Mouse (Mus musculus) limb, embryonic 14.5 days (tissue): ENCODE data around the gene Sh3bp4. TPM values are rescaled to one million over a fixed set of nuclear protein-coding genes. Genes with fewer than 3 reads are reported as not detected.

Source experiments
- ATAC-seq: fragments of 200-750 bp; cut with Nextera tagmentation; 2 replicates; pipeline ENCODE4 v1.8.0; 2017; ENCODE audit warnings: low read depth, moderate number of reproducible peaks, moderate TSS enrichment; ENCODE audit not compliant: low FRiP score
- DNase-seq: peaks from one replicate; pipeline ENCODE4 v3.0.0-alpha.2; 2015; ENCODE audit warnings: low spot score
- H3K27ac ChIP-seq: fragments of 300-500 bp; sonication (generic); replicated peaks from 2 replicates; pipeline ENCODE4 v1.5.1; 2014; ENCODE audit warnings: low read depth, mild to moderate bottlenecking, low read length, moderate library complexity, mixed read lengths
- H3K27me3 ChIP-seq: fragments of 300-500 bp; sonication (generic); 2 replicates; pipeline ENCODE4 v1.6.1; 2014; ENCODE audit warnings: low read length, mixed read lengths; ENCODE audit not compliant: control insufficient read depth, insufficient read depth
- H3K36me3 ChIP-seq: fragments of 300-500 bp; sonication (generic); 2 replicates; pipeline ENCODE4 v1.6.1; 2014; ENCODE audit warnings: mild to moderate bottlenecking, low read length, moderate library complexity, mixed read lengths; ENCODE audit not compliant: control insufficient read depth, insufficient read depth
- H3K4me1 ChIP-seq: fragments of 300-500 bp; sonication (generic); 2 replicates; pipeline ENCODE4 v1.6.1; 2014; ENCODE audit warnings: antibody characterized with exemption, low read length, mixed read lengths; ENCODE audit not compliant: control insufficient read depth, insufficient read depth
- H3K4me2 ChIP-seq: fragments of 300-500 bp; sonication (generic); replicated peaks from 2 replicates; pipeline ENCODE4 v1.6.1; 2014; ENCODE audit warnings: low read depth, mild to moderate bottlenecking, low read length, moderate library complexity; ENCODE audit not compliant: severe bottlenecking
- H3K4me3 ChIP-seq: fragments of 300-500 bp; sonication (generic); replicated peaks from 2 replicates; pipeline ENCODE4 v1.5.1; 2014; ENCODE audit warnings: low read length
- H3K9ac ChIP-seq: fragments of 300-500 bp; sonication (generic); 2 replicates; pipeline ENCODE4 v1.6.1; 2014; ENCODE audit warnings: mild to moderate bottlenecking, low read depth, low read length, moderate library complexity; ENCODE audit not compliant: severe bottlenecking
- H3K9me3 ChIP-seq: fragments of 300-500 bp; sonication (generic); 2 replicates; pipeline ENCODE4 v1.6.1; 2016; ENCODE audit warnings: low read length; ENCODE audit not compliant: control insufficient read depth
- POLR2A ChIP-seq: fragments of 200-500 bp; IDR thresholded peaks from 2 replicates; pipeline ENCODE4 v1.8.0; 2012; ENCODE audit warnings: inconsistent platforms, mild to moderate bottlenecking, moderate library complexity, borderline replicate concordance; ENCODE audit not compliant: insufficient read depth, insufficient read length; ENCODE audit errors: extremely low read depth
- WGBS: fragments of 180-500 bp; shearing (Covaris S2); extraction: QIAGEN DNeasy Blood & Tissue Kit; methylation state at CpG from one replicate; pipeline ENCODE4 v1.1.7; 2014; 5-methylcytosine and 5-hydroxymethylcytosine counted together
- polyA plus RNA-seq, 2 experiments: library from polyadenylated mRNA; depleted of rRNA in 1 of 2; stranded (reverse) in 1 of 2; unstranded in 1 of 2; fragments of >200 nt; fragmentation: Nextera tagmentation in 1 of 2; extraction: Ambion mirVana in 1 of 2; gene quantifications; 2 replicates each; pipeline versions ENCODE4 v1.2.1 to v1.2.3; 2012 to 2014

Sh3bp4 gene
- polyA plus RNA-seq, 2 experiments = 20.4 to 20.8 TPM

DNA sequence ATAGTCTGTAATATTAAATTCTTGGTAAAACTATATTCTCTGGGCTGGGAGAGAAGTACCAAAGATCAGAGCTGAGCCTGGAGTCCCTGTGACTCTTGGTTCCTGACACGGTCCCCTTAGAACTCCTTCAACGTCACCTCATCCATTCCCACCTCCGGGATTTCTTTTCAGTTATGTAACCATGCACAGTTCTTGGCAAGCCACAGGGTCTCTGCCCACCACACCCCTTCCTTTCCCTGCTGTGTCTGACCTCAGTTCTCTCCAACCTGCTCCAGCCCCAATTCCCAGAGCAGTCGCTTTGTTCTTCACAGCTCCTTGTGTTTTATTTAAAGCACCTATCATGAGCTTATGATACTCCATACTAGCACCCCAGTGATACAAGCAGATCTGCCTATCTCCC lies 7.2 kb upstream of the Sh3bp4 start:
- H3K27me3 ChIP-seq = no peaks in the 10 kb centered on the region
- H3K4me1 ChIP-seq = no peaks in the 10 kb centered on the region
- no peak overlapping the region for H3K27ac ChIP-seq
- no peaks in the 10 kb centered on the region for H3K36me3 ChIP-seq
- DNase-seq (no peak), ATAC-seq (no peak)
- H3K9ac ChIP-seq = no peak overlapping the region
- no peak overlapping the region for H3K4me2 ChIP-seq
- no peak for TF ChIP-seq POLR2A
- no peak overlapping the region for H3K4me3 ChIP-seq
- 82% methylated on average over 4 of the region's 4 CpGs for WGBS
- peaks cover 5% of the 10 kb centered on the region for H3K9me3 ChIP-seq

DNA sequence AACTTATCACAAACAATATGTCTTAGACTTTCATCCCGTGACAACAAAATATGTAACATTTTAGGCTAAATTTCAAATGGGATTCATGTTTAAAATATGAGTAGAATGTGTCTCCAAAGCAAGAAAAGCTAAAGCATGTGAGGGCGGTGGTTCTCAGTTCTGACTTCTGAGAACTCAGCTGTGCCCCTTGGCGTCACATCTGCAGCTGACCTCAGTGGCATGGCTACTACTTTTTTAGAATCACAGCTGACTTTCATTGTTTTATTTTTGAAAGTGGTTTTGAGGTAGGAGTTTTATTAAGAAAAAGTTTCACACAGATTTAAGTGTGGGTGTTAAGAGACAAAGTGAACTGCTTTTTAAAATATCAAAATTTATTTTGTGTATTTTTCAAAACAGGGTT lies 6.4 kb upstream of the Sh3bp4 start:
- H3K27ac ChIP-seq = no peak overlapping the region
- TF ChIP-seq POLR2A = no peak
- H3K4me3 ChIP-seq = no peak overlapping the region
- H3K9me3 ChIP-seq = peaks cover 3% of the 10 kb centered on the region; the same call in 1 of the 2 replicates
- ATAC-seq = no peak
- H3K36me3 ChIP-seq = no peaks in the 10 kb centered on the region
- no peaks in the 10 kb centered on the region; the same call in 1 of the 2 replicates for H3K4me1 ChIP-seq
- no peak overlapping the region for H3K9ac ChIP-seq
- no peak overlapping the region for H3K4me2 ChIP-seq
- no peaks in the 10 kb centered on the region for H3K27me3 ChIP-seq
- WGBS = 83% methylated on average over 3 of the region's 3 CpGs
- no peak for DNase-seq

DNA sequence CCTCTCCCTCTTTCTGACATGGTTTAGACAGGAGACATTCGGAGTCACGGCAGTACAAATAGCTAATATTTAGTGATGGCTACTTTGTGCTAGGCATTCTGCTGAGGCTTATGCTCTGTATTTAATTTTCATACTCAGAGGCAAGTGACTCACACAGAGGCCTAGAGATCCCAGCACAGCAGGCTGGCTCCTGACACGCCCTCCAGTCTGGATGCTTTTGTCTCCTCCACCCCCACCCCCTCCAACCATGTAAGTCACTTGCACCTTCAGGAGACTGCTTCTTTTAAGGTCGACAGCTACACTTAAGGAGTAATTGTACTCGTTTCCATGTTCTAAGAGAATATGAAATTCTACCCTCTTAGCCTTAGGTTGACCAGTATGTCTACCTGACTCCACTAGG lies 1.4 kb upstream of the Sh3bp4 start:
- no peaks in the 10 kb centered on the region for H3K27me3 ChIP-seq
- no peak overlapping the region for H3K4me2 ChIP-seq
- TF ChIP-seq POLR2A = no peak
- DNase-seq = no peak
- no peak overlapping the region for H3K4me3 ChIP-seq
- H3K27ac ChIP-seq = no peak overlapping the region
- WGBS = 64% methylated on average over 5 of the region's 5 CpGs
- H3K36me3 ChIP-seq = no peaks in the 10 kb centered on the region
- no peaks in the 10 kb centered on the region for H3K9me3 ChIP-seq
- H3K4me1 ChIP-seq = peaks cover 17% of the 10 kb centered on the region
- H3K9ac ChIP-seq = no peak overlapping the region
- no peak for ATAC-seq

DNA sequence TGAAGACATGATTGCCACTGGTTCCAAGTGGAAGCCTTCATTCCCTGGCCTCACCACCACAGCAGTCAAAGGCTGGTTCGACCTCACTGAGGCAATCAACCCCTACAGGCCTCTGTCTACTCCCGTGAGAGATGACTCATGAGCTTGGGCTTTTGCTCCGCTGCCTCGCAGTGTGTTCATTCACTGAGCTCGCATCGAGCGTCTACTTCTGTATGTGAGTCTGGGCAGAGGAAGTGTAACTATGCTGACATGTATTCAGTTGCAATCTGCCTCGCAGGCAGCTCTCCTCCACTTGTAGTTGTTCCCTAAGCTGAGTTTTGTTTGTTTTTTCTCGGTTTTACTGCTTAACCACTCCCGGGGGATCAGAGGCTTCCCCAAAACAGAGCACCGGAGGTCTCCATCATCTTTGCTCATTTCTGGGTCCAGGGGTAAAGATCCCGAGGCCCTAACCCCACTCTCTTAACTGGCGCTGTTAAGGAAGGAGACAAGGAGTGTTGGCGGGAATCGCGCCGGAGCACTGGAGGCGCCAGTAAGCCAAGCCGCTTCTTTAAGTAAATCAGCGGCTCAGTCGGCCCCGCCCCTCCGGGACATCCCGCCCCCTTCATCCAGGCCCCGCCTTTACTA lies 624 bp upstream of the Sh3bp4 start:
- Histone ChIP-seq H3K27ac (peak overlapping the region; percentile 83), H3K27me3 (no peaks in the 10 kb centered on the region), H3K4me3 (peak overlapping the region; percentile 86), H3K4me1 (peaks cover 19% of the 10 kb centered on the region), H3K36me3 (no peaks in the 10 kb centered on the region), H3K9ac (peak overlapping the region; percentile 47), H3K4me2 (peak overlapping the region; percentile 48), H3K9me3 (no peaks in the 10 kb centered on the region)
- peak; percentile 88; the same call in 1 of the 2 replicates for TF ChIP-seq POLR2A
- under 1% methylated on average over 25 of the region's 25 CpGs for WGBS
- peak; percentile 72 for DNase-seq
- peak; percentile 13; the same call in 1 of the 2 replicates for ATAC-seq

DNA sequence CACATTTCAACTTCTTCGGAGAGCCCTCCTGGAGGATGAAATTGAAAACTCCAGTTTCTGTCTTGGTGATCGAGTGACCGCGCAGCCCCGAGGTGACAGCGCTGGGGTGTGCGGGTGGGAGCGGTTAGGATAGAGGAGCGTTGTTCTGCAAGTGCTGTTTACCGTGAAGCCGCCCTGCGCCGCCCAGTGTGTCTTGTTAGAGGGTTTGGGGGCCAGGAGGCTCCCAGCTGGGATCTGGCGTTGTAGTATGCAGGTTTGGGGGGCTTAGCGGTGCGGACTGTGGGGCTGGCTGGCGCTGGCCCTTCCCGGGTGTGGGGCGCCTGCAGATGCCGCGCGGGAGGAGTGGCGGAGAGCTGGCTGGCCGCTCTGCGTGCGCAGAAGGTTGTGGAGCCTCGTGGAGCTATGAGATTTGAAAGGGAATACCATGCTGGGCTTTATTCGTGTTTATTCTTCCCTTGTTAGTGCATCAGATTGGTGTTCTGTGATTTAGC lies 701 bp downstream of the Sh3bp4 start:
- H3K36me3 ChIP-seq = no peaks in the 10 kb centered on the region
- ATAC-seq (no peak), DNase-seq (peak; percentile 42)
- H3K9me3 ChIP-seq = no peaks in the 10 kb centered on the region
- under 1% methylated on average over 28 of the region's 28 CpGs for WGBS
- peak overlapping the region; percentile 48 for H3K4me2 ChIP-seq
- peak overlapping the region; percentile 86 for H3K4me3 ChIP-seq
- peak overlapping the region; percentile 81 for H3K9ac ChIP-seq
- no peaks in the 10 kb centered on the region for H3K27me3 ChIP-seq
- peaks cover 29% of the 10 kb centered on the region for H3K4me1 ChIP-seq
- TF ChIP-seq POLR2A = no peak
- peak overlapping the region; percentile 82 for H3K27ac ChIP-seq
